Mouse (Mus musculus) erythroblast, embryonic 14.5 days (primary cell): Measurements from ENCODE around the gene Psmd4. TPM values are rescaled to one million over a fixed set of nuclear protein-coding genes. Genes with fewer than 3 reads are reported as not detected.
A peak's percentile ranks its signal among the peaks of the same experiment; 100 is the strongest.
"Not testable (repeated sequence)": the region's sequence is repeated elsewhere in the genome, so short reads cannot be mapped to it uniquely, and the experiment has no call there.

ENCODE experiments used
- H3K27me3 ChIP-seq: 2 replicates; pipeline ENCODE4 v1.6.1; 2012; ENCODE audit warnings: inconsistent platforms; ENCODE audit not compliant: control insufficient read depth
- H3K36me3 ChIP-seq: 2 replicates; pipeline ENCODE4 v1.6.1; 2012; ENCODE audit warnings: mild to moderate bottlenecking, inconsistent platforms; ENCODE audit not compliant: control insufficient read depth
- H3K4me1 ChIP-seq: 2 replicates; pipeline ENCODE4 v1.6.1; 2012; ENCODE audit warnings: inconsistent platforms; ENCODE audit not compliant: control insufficient read depth
- H3K4me3 ChIP-seq: replicated peaks from 2 replicates; pipeline ENCODE3; 2012; ENCODE audit warnings: moderate library complexity, mild to moderate bottlenecking, inconsistent platforms
- H3K9me3 ChIP-seq: 2 replicates; pipeline ENCODE4 v1.6.1; 2012; ENCODE audit warnings: low read length, inconsistent platforms, mixed read lengths; ENCODE audit not compliant: control insufficient read depth
- GATA1 ChIP-seq: IDR thresholded peaks from 2 replicates; pipeline ENCODE4 v1.6.1; 2012; ENCODE audit warnings: low read length, inconsistent platforms, mixed read lengths
- TAL1 ChIP-seq: IDR thresholded peaks from 3 replicates; pipeline ENCODE4 v1.6.1; 2012; ENCODE audit warnings: low read length, inconsistent platforms, mixed read lengths
- polyA plus RNA-seq: library from polyadenylated mRNA; stranded (reverse); fragments of >175 nt; gene quantifications from 2 replicates; pipeline ENCODE4 v1.2.3, GENCODE M21; 2012

Gene Psmd4
- polyA plus RNA-seq, 1 experiment, result 20.7 TPM

- no peaks in the 10 kb centered on the region for H3K27me3 ChIP-seq
These were observed 13.8 kb downstream of the Psmd4 start for GRCm38 (mm10) chr3:95028603-95029002.

DNA sequence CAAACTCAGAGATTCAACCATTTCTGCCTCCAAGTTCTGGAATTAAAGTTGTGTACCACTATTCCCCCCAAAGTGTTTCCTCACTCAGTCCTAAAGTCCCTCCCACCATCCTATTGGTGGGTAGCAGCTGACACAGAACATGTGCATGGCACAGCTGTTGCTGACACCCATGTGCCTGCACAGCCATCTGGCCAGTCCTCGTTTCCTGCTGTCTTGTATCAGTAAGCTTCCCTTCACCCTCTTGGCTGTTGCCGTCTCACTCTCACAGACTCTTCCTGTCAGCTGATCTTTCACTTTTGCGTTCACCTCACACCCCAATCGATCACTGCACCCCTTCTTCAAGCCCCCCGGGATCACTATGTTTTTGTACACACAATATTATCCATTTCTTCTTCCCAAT is 14.7 kb downstream of the Psmd4 start:
- no peak overlapping the region for H3K4me3 ChIP-seq
- no peaks in the 10 kb centered on the region for H3K9me3 ChIP-seq
- no peaks in the 10 kb centered on the region for H3K27me3 ChIP-seq
- peaks cover 40% of the 10 kb centered on the region for H3K4me1 ChIP-seq
- TF ChIP-seq GATA1 (no peak), TAL1 (no peak)
- peaks cover 60% of the 10 kb centered on the region for H3K36me3 ChIP-seq

More at GRCm38 (mm10) chr3:95028603-95029002, 13.8 kb downstream of the Psmd4 start:
- Histone ChIP-seq H3K4me1 (peaks cover 40% of the 10 kb centered on the region), H3K9me3 (no peaks in the 10 kb centered on the region), H3K36me3 (peaks cover 66% of the 10 kb centered on the region), H3K4me3 (no peak overlapping the region)
- TF ChIP-seq TAL1 (no peak), GATA1 (no peak)

- peaks cover 40% of the 10 kb centered on the region for H3K4me1 ChIP-seq
- H3K36me3 ChIP-seq, result peaks cover 55% of the 10 kb centered on the region
- no peak for TF ChIP-seq GATA1
- TF ChIP-seq TAL1, result no peak
These were observed 15.3 kb downstream of the Psmd4 start for GRCm38 (mm10) chr3:95027057-95027645.

GRCm38 (mm10) chr3:95025202-95025601 is 17.2 kb downstream of the Psmd4 start:
- TF ChIP-seq GATA1 (no peak), TAL1 (no peak)
- H3K4me3 ChIP-seq, result no peak overlapping the region
- H3K36me3 ChIP-seq, result peaks cover 47% of the 10 kb centered on the region
- H3K9me3 ChIP-seq, result no peaks in the 10 kb centered on the region
- no peaks in the 10 kb centered on the region for H3K27me3 ChIP-seq
- peaks cover 42% of the 10 kb centered on the region for H3K4me1 ChIP-seq

More at GRCm38 (mm10) chr3:95027057-95027645, 15.3 kb downstream of the Psmd4 start:
- Histone ChIP-seq H3K9me3 (no peaks in the 10 kb centered on the region), H3K4me3 (no peak overlapping the region), H3K27me3 (no peaks in the 10 kb centered on the region)

GRCm38 (mm10) chr3:95024551-95024950 is 17.9 kb downstream of the Psmd4 start:
- Histone ChIP-seq H3K27me3 (no peaks in the 10 kb centered on the region), H3K36me3 (peaks cover 47% of the 10 kb centered on the region), H3K4me1 (peaks cover 42% of the 10 kb centered on the region), H3K4me3 (no peak overlapping the region), H3K9me3 (no peaks in the 10 kb centered on the region)
- TF ChIP-seq GATA1, result no peak
- TF ChIP-seq TAL1, result no peak

DNA sequence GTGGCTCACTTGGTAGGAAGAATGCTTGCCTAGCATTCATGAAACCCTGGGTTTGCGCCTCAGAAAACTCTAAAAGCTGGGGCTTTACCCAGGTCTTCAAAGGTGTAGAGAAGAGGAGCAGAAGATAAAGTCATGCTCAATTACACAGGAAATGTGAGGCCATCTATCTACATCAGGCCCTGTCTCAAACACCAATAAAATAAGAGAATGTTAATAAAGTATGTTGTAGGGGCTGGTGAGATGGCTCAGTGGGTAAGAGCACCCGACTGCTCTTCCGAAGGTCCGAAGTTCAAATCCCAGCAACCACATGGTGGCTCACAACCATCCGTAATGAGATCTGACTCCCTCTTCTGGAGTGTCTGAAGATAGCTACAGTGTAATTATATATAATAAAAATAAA is 21.5 kb downstream of the Psmd4 start:
- H3K4me3 ChIP-seq, H3K27me3 ChIP-seq, H3K9me3 ChIP-seq: not testable (repeated sequence)
- Histone ChIP-seq H3K36me3 (peaks cover 36% of the 10 kb centered on the region), H3K4me1 (peaks cover 40% of the 10 kb centered on the region)

- no peak overlapping the region for H3K4me3 ChIP-seq
- no peaks in the 10 kb centered on the region for H3K27me3 ChIP-seq
- peaks cover 30% of the 10 kb centered on the region for H3K36me3 ChIP-seq
- TF ChIP-seq GATA1, result no peak
- no peak for TF ChIP-seq TAL1
- H3K4me1 ChIP-seq, result peaks cover 37% of the 10 kb centered on the region
- H3K9me3 ChIP-seq, result no peaks in the 10 kb centered on the region
These were observed 23.7 kb downstream of the Psmd4 start for GRCm38 (mm10) chr3:95018741-95019140.

DNA sequence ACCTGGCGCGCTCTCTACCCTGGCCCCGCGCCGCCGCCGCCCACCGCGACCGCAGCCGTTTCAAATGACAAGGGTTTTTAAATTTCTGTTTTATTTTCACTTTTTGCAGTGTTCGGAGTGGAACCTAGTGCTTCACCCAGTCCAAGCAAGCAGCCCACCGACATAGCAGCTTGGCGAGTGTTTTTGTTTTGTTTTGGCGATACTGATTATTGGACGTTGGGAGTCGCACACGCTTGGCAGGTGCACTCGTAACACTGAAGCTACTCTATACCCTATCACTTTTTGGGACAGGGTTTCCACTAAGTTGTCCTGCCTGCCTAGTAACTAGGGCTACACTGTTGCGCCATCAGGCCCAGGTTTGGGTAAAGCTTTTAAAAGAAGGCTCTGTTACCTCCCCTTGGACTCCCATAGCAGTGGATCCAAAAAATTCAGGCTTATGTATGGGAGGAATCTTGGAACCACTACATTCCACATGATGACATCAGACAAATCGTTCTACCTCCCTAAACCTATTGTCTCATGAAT is 25.8 kb downstream of the Psmd4 start:
- Histone ChIP-seq H3K36me3 (peaks cover 41% of the 10 kb centered on the region), H3K4me1 (peaks cover 48% of the 10 kb centered on the region), H3K27me3 (no peaks in the 10 kb centered on the region), H3K9me3 (no peaks in the 10 kb centered on the region), H3K4me3 (peak overlapping the region; percentile 78)
- TF ChIP-seq GATA1 (no peak), TAL1 (no peak)

DNA sequence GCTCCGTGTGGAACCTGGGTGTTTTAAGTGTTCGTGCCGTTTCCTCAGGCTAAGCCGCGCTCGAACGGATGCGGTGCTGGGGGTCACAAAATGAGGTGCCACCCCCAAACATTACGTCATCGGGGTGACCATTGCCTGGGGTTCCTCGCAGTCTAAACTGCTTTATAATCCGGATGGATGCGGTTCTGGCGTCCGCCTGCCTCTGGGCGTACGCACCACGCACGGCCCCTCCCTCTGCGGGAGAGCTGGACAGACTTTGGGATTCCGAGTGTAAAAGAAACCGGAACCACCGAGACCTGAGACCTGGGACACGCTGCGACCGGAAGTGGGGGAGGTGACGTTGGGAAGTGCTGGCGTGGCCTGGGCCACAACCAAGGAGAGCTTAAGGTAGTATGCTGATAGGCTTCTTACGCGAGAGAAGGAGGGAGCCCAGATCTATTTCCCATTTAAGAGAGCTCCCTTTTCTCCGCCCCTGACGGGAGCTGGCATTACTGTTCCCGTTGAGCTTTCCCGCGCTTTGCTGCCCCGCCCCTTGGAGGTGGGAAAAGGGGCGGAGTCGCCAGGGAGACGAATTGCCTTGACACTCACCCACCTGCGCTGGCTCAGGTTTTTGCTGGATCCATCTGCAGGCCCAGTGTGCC is 26.4 kb downstream of the Psmd4 start:
- Histone ChIP-seq H3K4me1 (peaks cover 50% of the 10 kb centered on the region), H3K4me3 (peak overlapping the region; percentile 78), H3K27me3 (no peaks in the 10 kb centered on the region), H3K9me3 (no peaks in the 10 kb centered on the region), H3K36me3 (peaks cover 47% of the 10 kb centered on the region)
- TF ChIP-seq GATA1 (no peak), TAL1 (no peak)
